ENCODE assay signal across 11 mouse cellular contexts in the genomic region with DNA sequence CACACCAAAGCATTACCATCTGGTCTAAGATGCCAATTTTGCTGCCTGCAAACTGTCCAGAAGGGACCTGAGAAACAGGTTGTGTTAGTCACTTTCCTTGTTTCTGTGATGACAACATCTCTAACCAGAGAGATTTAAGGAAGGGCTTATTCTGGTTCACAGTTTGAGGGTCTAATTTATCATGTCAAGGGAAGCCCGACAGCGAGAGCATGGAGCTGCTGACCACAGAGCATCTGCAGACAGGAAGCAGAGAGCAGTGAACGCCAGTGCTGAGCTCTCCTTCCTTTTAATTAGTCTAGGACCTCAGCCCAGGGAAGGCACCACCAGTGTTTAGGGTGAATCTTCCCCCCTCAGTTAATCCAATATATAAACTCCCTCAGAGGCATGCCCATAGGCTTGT.
"Had no signal": no experiment of that assay in that cellular context is flagged by ENCODE, and none has a peak within 500 bp of the region (broad histone marks: within the 10 kb centered on the region; RNA-seq: fewer than 3 reads in every experiment).

No protein-coding gene starts in this region.

- DNase-seq: lung, adult 18-20 months; lung, embryonic 14.5 days; lung, postnatal 10 days; lung, postnatal 4 days; right cerebral cortex, postnatal 14 days; spleen, adult 18-20 months; thymus, adult 18-20 months; thymus, postnatal 14 days; thymus, postnatal 36 days had no signal

- ATAC-seq: midbrain, embryonic 13.5 days; midbrain, embryonic 15.5 days had no signal
